Mouse (Mus musculus) splenic B cell, adult 2 months (primary cell): ENCODE measurements at regions not wholly inside any gene's neighbourhood (a gene's known extent, or its start where the extent isn't known, plus 50 kb on each side); places are given as distances from the start of the nearest gene placed in this dataset.
"Not testable (repeated sequence)": the region's sequence is repeated elsewhere in the genome, so short reads cannot be mapped to it uniquely, and the experiment has no call there.

Experiments used
- DNase-seq: peaks from one replicate; pipeline ENCODE4 v3.0.0-alpha.2; 2011; ENCODE audit warnings: low read depth, low spot score
- H3K27me3 ChIP-seq: 2 replicates; pipeline ENCODE4 v1.6.1; 2012; ENCODE audit warnings: mild to moderate bottlenecking, low read length, moderate library complexity, mixed read lengths; ENCODE audit not compliant: control insufficient read depth, poor library complexity, insufficient read depth, severe bottlenecking
- H3K36me3 ChIP-seq: 2 replicates; pipeline ENCODE4 v1.6.1; 2012; ENCODE audit warnings: mild to moderate bottlenecking, low read length, moderate library complexity, mixed read lengths; ENCODE audit not compliant: control insufficient read depth, poor library complexity, insufficient read depth, severe bottlenecking

- H3K36me3 ChIP-seq, result no peaks in the 10 kb centered on the region
- no peaks in the 10 kb centered on the region; the same call in 1 of the 2 replicates for H3K27me3 ChIP-seq
Measured at GRCm38 (mm10) chr4:64432097-64432496, 385.3 kb upstream of the Tnc start.

GRCm38 (mm10) chr4:64437744-64438594 is 391.2 kb upstream of the Tnc start:
- no peaks in the 10 kb centered on the region for H3K27me3 ChIP-seq
- no peaks in the 10 kb centered on the region for H3K36me3 ChIP-seq
- DNase-seq, result no peak

More at GRCm38 (mm10) chr4:64432097-64432496, 385.3 kb upstream of the Tnc start:
- DNase-seq, result no peak

DNA sequence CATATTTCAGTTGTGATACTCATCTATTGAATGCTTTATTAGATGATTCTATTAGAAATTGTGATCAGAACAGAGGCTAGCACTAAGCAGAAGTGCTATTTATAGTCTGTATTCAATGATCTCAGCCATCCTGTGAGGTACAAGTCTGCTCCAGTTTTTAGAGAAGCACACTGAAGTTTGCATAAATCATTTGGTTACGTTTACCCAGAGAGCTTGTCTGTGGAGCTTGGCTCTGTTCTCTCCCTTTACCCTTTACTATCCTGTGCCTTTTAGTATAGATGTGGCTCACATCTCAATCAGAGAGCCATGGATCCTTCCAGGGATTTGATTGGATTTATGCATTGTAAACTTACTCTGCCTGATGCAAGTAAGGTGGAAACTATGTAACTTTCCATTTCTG is 404.6 kb upstream of the Tnc start:
- H3K27me3 ChIP-seq, result no peaks in the 10 kb centered on the region
- no peaks in the 10 kb centered on the region for H3K36me3 ChIP-seq

DNA sequence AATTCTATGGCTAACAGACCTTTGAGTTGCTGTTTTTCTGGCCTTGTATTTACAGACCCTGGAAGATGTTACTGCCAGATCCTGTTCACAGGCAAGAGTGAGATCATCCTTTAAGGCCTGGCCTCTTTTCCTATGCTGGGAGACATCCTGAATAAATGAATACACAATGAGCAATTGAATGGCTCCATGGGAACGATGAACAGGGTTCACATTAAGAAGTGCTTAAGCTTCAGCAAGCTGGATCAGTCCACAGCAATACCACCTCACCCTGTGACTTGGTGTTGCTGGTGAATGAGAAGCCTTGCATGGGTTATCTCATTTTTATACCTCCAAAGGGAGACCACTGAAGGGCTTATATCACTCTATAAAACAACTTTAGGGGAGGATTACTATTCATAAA is 405.1 kb upstream of the Tnc start:
- no peak for DNase-seq
- Histone ChIP-seq H3K36me3 (no peaks in the 10 kb centered on the region), H3K27me3 (no peaks in the 10 kb centered on the region)

More for the DNA sequence above, 404.6 kb upstream of the Tnc start:
- no peak for DNase-seq

- DNase-seq, result no peak
- Histone ChIP-seq H3K27me3 (no peaks in the 10 kb centered on the region), H3K36me3 (no peaks in the 10 kb centered on the region)
Measured at GRCm38 (mm10) chr4:64492260-64492962, 445.6 kb upstream of the Tnc start.

DNA sequence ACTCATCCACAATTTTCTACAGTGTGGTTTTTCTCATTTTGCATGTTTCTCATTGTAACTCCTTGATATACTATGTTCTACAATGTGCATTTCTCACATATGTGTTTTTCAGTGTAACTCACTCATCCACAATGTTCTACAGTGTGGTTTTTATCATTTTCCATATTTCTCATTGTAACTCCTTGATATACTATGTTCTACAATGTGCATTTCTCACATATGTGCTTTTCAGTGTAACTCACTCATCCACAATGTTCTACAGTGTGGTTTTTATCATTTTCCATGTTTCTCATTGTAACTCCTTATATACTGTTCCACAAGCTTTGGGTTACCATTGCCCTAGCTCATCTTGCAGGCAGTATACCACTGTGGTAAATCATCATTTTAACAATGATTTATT is 450.9 kb upstream of the Tnc start:
- DNase-seq, result peak; percentile 68
- H3K27me3 ChIP-seq, H3K36me3 ChIP-seq: not testable (repeated sequence)

DNA sequence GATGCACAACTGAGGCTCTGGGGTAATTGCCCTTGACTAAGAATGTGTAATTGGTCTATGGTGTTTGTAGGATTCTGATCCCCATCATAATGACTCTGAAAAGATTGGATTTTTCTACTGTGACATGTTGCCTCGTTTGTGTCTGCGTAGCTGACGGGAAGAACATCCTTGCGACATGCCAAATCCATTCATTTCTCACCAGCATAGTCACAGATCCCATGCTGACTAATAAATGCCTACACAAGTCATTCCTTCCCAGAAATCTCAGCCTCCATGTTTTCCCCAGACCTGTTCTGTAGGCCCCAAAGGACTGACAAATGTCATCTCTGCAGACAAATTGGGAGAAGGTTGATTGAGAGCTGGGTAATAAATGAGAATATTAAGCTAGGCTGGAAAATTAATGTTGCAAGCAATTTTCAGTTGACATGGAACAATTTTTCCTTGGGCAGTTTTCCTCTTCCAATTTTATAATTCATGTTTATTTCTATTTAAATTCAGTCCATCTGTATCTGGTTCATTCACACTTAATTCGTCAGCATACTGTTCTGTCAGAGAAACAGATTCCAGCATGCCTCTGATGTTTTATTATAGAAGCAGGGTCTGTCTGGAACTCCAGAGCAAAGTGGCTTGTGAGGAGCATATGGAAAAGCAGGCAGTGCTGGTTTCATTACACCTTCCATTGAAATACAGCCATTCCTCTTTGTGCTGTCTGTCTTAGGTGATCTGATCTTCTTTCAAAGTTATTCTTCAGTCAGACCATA is 454.0 kb upstream of the Tnc start:
- DNase-seq, result no peak
- H3K27me3 ChIP-seq, result no peaks in the 10 kb centered on the region
- H3K36me3 ChIP-seq, result no peaks in the 10 kb centered on the region

GRCm38 (mm10) chr4:64521883-64522282 is 475.1 kb upstream of the Tnc start:
- no peaks in the 10 kb centered on the region for H3K36me3 ChIP-seq
- DNase-seq, result no peak
- no peaks in the 10 kb centered on the region for H3K27me3 ChIP-seq

DNA sequence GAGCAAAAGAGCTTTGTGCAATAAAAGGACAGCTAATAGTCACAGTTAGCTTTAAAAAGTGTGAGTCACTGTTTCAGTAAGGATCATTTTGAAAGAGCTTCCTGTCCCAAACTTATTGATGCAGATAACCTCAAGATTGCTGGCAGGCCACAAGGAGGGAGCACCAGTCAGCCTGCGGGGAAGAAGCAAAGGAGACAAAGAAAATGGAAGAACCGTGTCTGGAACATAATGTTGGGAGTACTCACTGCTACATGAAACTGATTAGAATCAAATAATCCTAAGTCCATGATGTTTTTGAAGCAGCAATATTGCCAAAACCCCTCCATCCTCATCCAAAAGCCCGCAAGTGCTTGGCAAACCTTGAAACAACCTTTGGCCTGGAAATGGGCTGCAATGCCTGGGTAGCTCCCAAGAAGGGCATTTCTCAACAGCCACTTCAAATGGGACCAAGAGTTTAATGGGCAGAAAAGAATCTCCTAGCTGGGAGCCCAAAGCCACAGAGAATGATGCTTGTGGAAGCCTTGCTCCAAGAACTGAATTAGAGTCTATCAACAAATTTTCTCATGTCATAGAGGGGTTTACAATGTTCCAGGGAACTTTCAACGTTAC is 481.0 kb upstream of the Tnc start:
- no peak for DNase-seq
- no peaks in the 10 kb centered on the region for H3K27me3 ChIP-seq
- no peaks in the 10 kb centered on the region for H3K36me3 ChIP-seq

DNA sequence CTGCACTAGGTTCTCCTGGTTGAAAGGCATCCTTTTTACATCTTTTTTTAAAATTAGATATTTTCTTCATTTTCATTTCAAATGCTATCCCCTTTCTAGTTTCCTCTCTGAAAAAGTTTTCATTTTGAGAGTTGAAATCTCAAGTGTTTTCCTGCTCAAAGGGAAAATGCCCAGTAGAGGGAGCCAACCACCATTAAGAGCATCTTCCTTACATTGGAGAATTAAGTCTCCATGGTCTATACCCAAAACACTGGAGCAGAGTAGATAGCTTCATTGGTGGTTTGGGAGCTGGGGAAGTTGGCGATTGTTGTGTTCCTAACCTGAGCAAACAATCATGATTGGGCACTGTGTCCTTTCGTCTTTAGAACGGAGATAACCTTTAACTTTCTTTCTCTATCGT is 483.8 kb upstream of the Tnc start:
- DNase-seq, result no peak
- Histone ChIP-seq H3K27me3 (no peaks in the 10 kb centered on the region), H3K36me3 (no peaks in the 10 kb centered on the region)

DNA sequence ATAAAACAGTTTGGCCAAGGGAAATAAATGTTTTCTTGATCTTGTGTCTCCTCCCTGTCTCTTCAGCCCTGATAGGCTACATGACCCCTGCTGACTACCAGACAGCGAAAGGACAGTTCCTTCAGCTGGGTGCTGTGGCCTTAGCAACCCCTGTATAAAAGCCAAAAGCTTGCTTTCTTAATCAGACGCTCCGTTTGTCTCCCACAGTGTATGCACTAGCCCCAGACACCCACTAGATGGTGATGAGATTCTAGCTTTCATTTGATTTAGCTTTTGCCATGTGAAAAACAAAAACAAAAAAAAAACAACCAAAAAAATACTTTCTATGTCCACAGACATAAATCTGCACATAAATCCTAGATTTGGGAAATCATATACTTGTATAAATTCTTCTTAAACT is 486.2 kb upstream of the Tnc start:
- DNase-seq, result no peak
- Histone ChIP-seq H3K36me3 (no peaks in the 10 kb centered on the region), H3K27me3 (no peaks in the 10 kb centered on the region)

- H3K27me3 ChIP-seq, result no peaks in the 10 kb centered on the region
- DNase-seq, result no peak
- H3K36me3 ChIP-seq, result no peaks in the 10 kb centered on the region
Measured at GRCm38 (mm10) chr4:64535554-64536253, 488.9 kb upstream of the Tnc start.

GRCm38 (mm10) chr4:64538009-64538408 is 491.2 kb upstream of the Tnc start:
- Histone ChIP-seq H3K27me3 (no peaks in the 10 kb centered on the region), H3K36me3 (no peaks in the 10 kb centered on the region)
- no peak for DNase-seq

DNA sequence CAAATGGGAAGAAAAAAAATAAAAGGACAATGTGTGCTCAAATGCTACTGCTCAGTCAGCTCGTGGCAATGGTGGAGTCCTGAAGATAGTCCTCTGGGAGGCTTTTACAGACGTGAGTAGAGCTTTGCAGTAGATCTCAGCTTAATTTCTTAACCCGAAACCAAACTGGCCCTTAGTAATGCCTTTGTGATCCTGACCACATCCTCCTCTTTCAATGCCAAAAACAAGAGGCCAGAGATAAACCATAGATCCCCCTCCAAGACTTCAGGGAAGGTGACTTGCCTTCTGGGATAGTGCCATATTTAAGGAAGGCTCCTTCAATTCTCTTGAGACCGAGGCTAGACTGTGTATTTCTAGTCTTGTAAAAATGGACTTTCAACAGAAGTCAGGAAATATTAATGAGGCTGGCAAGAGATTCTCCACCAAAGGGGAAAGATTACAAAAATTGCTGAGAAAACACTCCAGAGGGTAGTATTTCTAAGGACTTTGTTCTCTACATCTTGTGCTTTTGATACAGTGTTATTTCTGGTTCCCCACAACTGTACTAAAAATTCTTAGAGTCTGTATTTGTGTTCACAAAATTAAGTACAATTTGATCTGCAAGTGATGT is 497.9 kb upstream of the Tnc start:
- DNase-seq, result no peak
- Histone ChIP-seq H3K27me3 (no peaks in the 10 kb centered on the region), H3K36me3 (no peaks in the 10 kb centered on the region)
